Mouse (Mus musculus) heart, postnatal 0 days (tissue): ENCODE measurements around the gene Tut4. TPM values are rescaled to one million over a fixed set of nuclear protein-coding genes. Genes with fewer than 3 reads are reported as not detected.

Experiments
- ATAC-seq: fragments of 200-750 bp; cut with Nextera tagmentation; 2 replicates; pipeline ENCODE4 v1.8.0; 2017; ENCODE audit warnings: low read depth, moderate number of reproducible peaks, moderate library complexity; ENCODE audit not compliant: insufficient read depth
- DNase-seq: peaks from one replicate; pipeline ENCODE4 v3.0.0-alpha.2; 2016; ENCODE audit warnings: low spot score
- H3K27ac ChIP-seq: fragments of 300-500 bp; sonication (generic); 2 replicates; pipeline ENCODE4 v1.5.1; 2014; ENCODE audit warnings: low read depth, mild to moderate bottlenecking
- H3K27me3 ChIP-seq: fragments of 300-500 bp; sonication (generic); 2 replicates; pipeline ENCODE4 v1.6.1; 2014; ENCODE audit warnings: low read length, mixed read lengths; ENCODE audit not compliant: control insufficient read depth, insufficient read depth
- H3K36me3 ChIP-seq: fragments of 300-500 bp; sonication (generic); replicated peaks from 2 replicates; pipeline ENCODE4 v1.6.1; 2014; ENCODE audit warnings: low read length, mixed read lengths; ENCODE audit not compliant: control insufficient read depth, insufficient read depth
- H3K4me1 ChIP-seq: fragments of 300-500 bp; sonication (generic); 2 replicates; pipeline ENCODE4 v1.6.1; 2014; ENCODE audit warnings: antibody characterized with exemption; ENCODE audit not compliant: control insufficient read depth, insufficient read depth
- H3K4me2 ChIP-seq: fragments of 300-500 bp; sonication (generic); 2 replicates; pipeline ENCODE4 v1.6.1; 2014; ENCODE audit warnings: low read depth, mild to moderate bottlenecking, low read length, moderate library complexity
- H3K4me3 ChIP-seq: fragments of 300-500 bp; sonication (generic); 2 replicates; pipeline ENCODE4 v1.5.1; 2014; ENCODE audit warnings: low read depth, low read length
- H3K9ac ChIP-seq: fragments of 300-500 bp; sonication (generic); replicated peaks from 2 replicates; pipeline ENCODE4 v1.6.1; 2014; ENCODE audit warnings: low read depth, low read length, mixed read lengths
- H3K9me3 ChIP-seq: fragments of 300-500 bp; sonication (generic); replicated peaks from 2 replicates; pipeline ENCODE4 v1.6.1; 2016; ENCODE audit warnings: low read length; ENCODE audit not compliant: control insufficient read depth
- CTCF ChIP-seq: IDR thresholded peaks from 2 replicates; pipeline ENCODE4 v1.5.1; 2016; ENCODE audit warnings: antibody characterized with exemption, control low read depth, low read depth
- EP300 ChIP-seq: IDR thresholded peaks from 2 replicates; pipeline ENCODE4 v1.6.1; 2016; ENCODE audit warnings: antibody characterized with exemption, low read depth
- WGBS: fragments of 180-500 bp; shearing (Covaris S2); extraction: QIAGEN DNeasy Blood & Tissue Kit; methylation state at CpG from one replicate; pipeline ENCODE4 v1.1.7; 2014; 5-methylcytosine and 5-hydroxymethylcytosine counted together
- polyA plus RNA-seq: library from polyadenylated mRNA; unstranded; fragments of >200 nt; fragmentation: Nextera tagmentation; extraction: Ambion mirVana; gene quantifications from 2 replicates; pipeline ENCODE4 v1.2.1, GENCODE M21; 2015
- total RNA-seq: library from RNA; depleted of rRNA; stranded (reverse); fragments of >200 nt; gene quantifications from 2 replicates; pipeline ENCODE4 v1.2.3, GENCODE M21; 2014; ENCODE audit warnings: low replicate concordance; rRNA removed

Gene Tut4
- total and polyA plus RNA-seq, 2 experiments from 2014 or later: 35.8 to 56.3 TPM

- Histone ChIP-seq H3K27me3 (no peaks in the 10 kb centered on the region), H3K9me3 (no peaks in the 10 kb centered on the region), H3K4me2 (no peak overlapping the region), H3K4me1 (no peaks in the 10 kb centered on the region), H3K4me3 (no peak overlapping the region), H3K36me3 (peaks cover 3% of the 10 kb centered on the region; the same call in 1 of the 2 replicates), H3K9ac (no peak overlapping the region), H3K27ac (no peak overlapping the region)
- no peak for TF ChIP-seq CTCF
- no peak for TF ChIP-seq EP300
- ATAC-seq (no peak), DNase-seq (no peak)
- 89% methylated on average over 1 of the region's 1 CpGs for WGBS
Measured at GRCm38 (mm10) chr4:108595785-108596184, 136.6 kb downstream of the Tut4 start.

GRCm38 (mm10) chr4:108598306-108598705, 139.1 kb downstream of the Tut4 start:
- Histone ChIP-seq H3K27ac (no peak overlapping the region), H3K4me2 (no peak overlapping the region), H3K9me3 (no peaks in the 10 kb centered on the region), H3K9ac (no peak overlapping the region), H3K27me3 (no peaks in the 10 kb centered on the region), H3K36me3 (peaks cover 9% of the 10 kb centered on the region; the same call in 1 of the 2 replicates), H3K4me1 (no peaks in the 10 kb centered on the region), H3K4me3 (no peak overlapping the region)
- ATAC-seq (no peak), DNase-seq (no peak)
- WGBS: 64% methylated on average over 4 of the region's 4 CpGs
- TF ChIP-seq EP300: no peak
- no peak for TF ChIP-seq CTCF

- 90% methylated on average over 7 of the region's 7 CpGs for WGBS
- H3K36me3 ChIP-seq: peaks cover 39% of the 10 kb centered on the region
Measured at GRCm38 (mm10) chr4:108601870-108602269, 142.6 kb downstream of the Tut4 start.

GRCm38 (mm10) chr4:108608651-108609050, 149.4 kb downstream of the Tut4 start:
- Histone ChIP-seq H3K4me3 (no peak overlapping the region), H3K27ac (no peak overlapping the region), H3K4me2 (no peak overlapping the region), H3K4me1 (no peaks in the 10 kb centered on the region), H3K36me3 (peaks cover 28% of the 10 kb centered on the region), H3K9ac (no peak overlapping the region), H3K9me3 (no peaks in the 10 kb centered on the region), H3K27me3 (no peaks in the 10 kb centered on the region)
- 93% methylated on average over 3 of the region's 3 CpGs for WGBS
- TF ChIP-seq EP300 (no peak), CTCF (no peak)
- DNase-seq: no peak
- no peak for ATAC-seq

More at GRCm38 (mm10) chr4:108601870-108602269, 142.6 kb downstream of the Tut4 start:
- no peak for TF ChIP-seq EP300
- no peak for TF ChIP-seq CTCF
- Histone ChIP-seq H3K27ac (no peak overlapping the region), H3K4me1 (no peaks in the 10 kb centered on the region), H3K27me3 (no peaks in the 10 kb centered on the region), H3K4me3 (no peak overlapping the region), H3K4me2 (no peak overlapping the region), H3K9ac (no peak overlapping the region), H3K9me3 (no peaks in the 10 kb centered on the region)
- ATAC-seq (no peak), DNase-seq (no peak)

Other genes starting within 250 kb of the Tut4 start
- not detected in 2 replicates for gene Zyg11a, start 241.4 kb upstream of the Tut4 start, total RNA-seq
- not detected in 2 replicates for gene Zyg11a, start 241.4 kb upstream of the Tut4 start, polyA plus RNA-seq
- gene Zyg11b, start 158.3 kb upstream of the Tut4 start, total RNA-seq: 25.2 and 30.3 TPM in 2 replicates
- gene Zyg11b, start 158.3 kb upstream of the Tut4 start, polyA plus RNA-seq: 5.6 and 6.5 TPM in 2 replicates
- gene Coa7, start 131.3 kb upstream of the Tut4 start, total RNA-seq: 26.0 and 41.8 TPM in 2 replicates
- 61.7 and 63.8 TPM in 2 replicates for gene Coa7, start 131.3 kb upstream of the Tut4 start, polyA plus RNA-seq
- 2.2 TPM in 1 of 2 replicates, not detected in the other for gene Shisal2a, start 76.1 kb upstream of the Tut4 start, total RNA-seq
- 1.4 and 2.0 TPM in 2 replicates for gene Shisal2a, start 76.1 kb upstream of the Tut4 start, polyA plus RNA-seq
- 62.7 and 74.2 TPM in 2 replicates for gene Gpx7, start 52.5 kb upstream of the Tut4 start, total RNA-seq
- 51.7 and 52.3 TPM in 2 replicates for gene Gpx7, start 52.5 kb upstream of the Tut4 start, polyA plus RNA-seq
- 15.8 and 18.3 TPM in 2 replicates for gene Prpf38a, start 119.9 kb downstream of the Tut4 start, total RNA-seq
- gene Prpf38a, start 119.9 kb downstream of the Tut4 start, polyA plus RNA-seq: 39.5 and 41.2 TPM in 2 replicates
- gene Orc1, start 120.0 kb downstream of the Tut4 start, total RNA-seq: 1.4 and 2.0 TPM in 2 replicates
- 1.3 and 1.7 TPM in 2 replicates for gene Orc1, start 120.0 kb downstream of the Tut4 start, polyA plus RNA-seq
- gene Cc2d1b, start 160.5 kb downstream of the Tut4 start, total RNA-seq: 24.4 and 28.8 TPM in 2 replicates
- gene Cc2d1b, start 160.5 kb downstream of the Tut4 start, polyA plus RNA-seq: 11.2 and 12.3 TPM in 2 replicates